Mouse (Mus musculus) G1E (cell line): ENCODE measurements around the gene Chic2. TPM values are rescaled to one million over a fixed set of nuclear protein-coding genes. Genes with fewer than 3 reads are reported as not detected.
A peak's percentile ranks its signal among the peaks of the same experiment; 100 is the strongest.

Experiments
- ATAC-seq: 2 replicates; pipeline ENCODE4 v1.8.0; 2016; ENCODE audit warnings: mild to moderate bottlenecking; ENCODE audit not compliant: insufficient number of reproducible peaks, poor library complexity, low FRiP score, severe bottlenecking; ENCODE audit errors: extremely low read depth
- DNase-seq: peaks from one replicate; pipeline ENCODE4 v3.0.0; 2012; ENCODE audit warnings: low spot score
- H3K27me3 ChIP-seq: 2 replicates; pipeline ENCODE4 v1.6.1; 2012; ENCODE audit warnings: mild to moderate bottlenecking, low read length, inconsistent platforms; ENCODE audit not compliant: insufficient read depth
- H3K36me3 ChIP-seq: replicated peaks from 2 replicates; pipeline ENCODE3; 2012; ENCODE audit warnings: mild to moderate bottlenecking, inconsistent platforms
- H3K4me1 ChIP-seq: 2 replicates; pipeline ENCODE4 v1.6.1; 2012; ENCODE audit warnings: low read depth, low read length, inconsistent platforms, mixed read lengths; ENCODE audit not compliant: insufficient read depth
- H3K4me3 ChIP-seq: 2 replicates; pipeline ENCODE4 v1.5.1; 2012; ENCODE audit warnings: low read depth, mild to moderate bottlenecking, inconsistent platforms, low read length, moderate library complexity, mixed read lengths
- H3K9me3 ChIP-seq: replicated peaks from 2 replicates; pipeline ENCODE4 v1.6.1; 2012; ENCODE audit warnings: inconsistent platforms
- CTCF ChIP-seq: IDR thresholded peaks from 2 replicates; pipeline ENCODE4 v1.5.1; 2012; ENCODE audit warnings: low read depth, low read length, inconsistent platforms, mixed read lengths
- GATA1 ChIP-seq: IDR thresholded peaks from 2 replicates; pipeline ENCODE4 v1.6.1; 2012; ENCODE audit warnings: borderline replicate concordance, low read length, inconsistent platforms, mixed read lengths
- GATA2 ChIP-seq: IDR thresholded peaks from 2 replicates; pipeline ENCODE4 v1.6.1; 2012; ENCODE audit warnings: low read depth, low read length, inconsistent platforms, borderline replicate concordance
- POLR2AphosphoS5 ChIP-seq: IDR thresholded peaks from 2 replicates; pipeline ENCODE4 v1.6.1; 2012; ENCODE audit warnings: low read depth, low read length, inconsistent platforms; ENCODE audit not compliant: insufficient replicate concordance
- TAL1 ChIP-seq: conservative IDR thresholded peaks from 2 replicates; pipeline ENCODE4 v1.6.1; 2012; ENCODE audit warnings: low read depth, low read length, inconsistent platforms, mixed read lengths
- polyA plus RNA-seq: library from polyadenylated mRNA; stranded (reverse); fragments of >175 nt; gene quantifications from 2 replicates; pipeline ENCODE4 v1.2.3, GENCODE M21; 2012
- total RNA-seq, 2 experiments: library from RNA; stranded (forward) in 1 of 2; stranded (reverse) in 1 of 2; fragments of 200-1000 nt in 1 of 2; fragments of >200 nt in 1 of 2; fragmentation: Nextera tagmentation in 1 of 2; gene quantifications; 2 replicates each; pipeline ENCODE4 v1.2.3; 2014 to 2017

Chic2 gene
- total and polyA plus RNA-seq, 3 experiments = 32.0 to 69.3 (median 57.4) TPM

GRCm38 (mm10) chr5:75046681-75047321, 2.2 kb upstream of the Chic2 start:
- Histone ChIP-seq H3K4me1 (peaks cover 17% of the 10 kb centered on the region), H3K9me3 (no peaks in the 10 kb centered on the region), H3K27me3 (peaks cover 25% of the 10 kb centered on the region), H3K4me3 (no peak overlapping the region), H3K36me3 (peaks cover 4% of the 10 kb centered on the region)
- TF ChIP-seq GATA2 = no peak
- no peak for TF ChIP-seq GATA1
- no peak for TF ChIP-seq CTCF
- no peak for TF ChIP-seq TAL1
- no peak for TF ChIP-seq POLR2AphosphoS5
- no peak for DNase-seq
- no peak for ATAC-seq

GRCm38 (mm10) chr5:75045371-75045770, 797 bp upstream of the Chic2 start:
- H3K4me3 ChIP-seq = no peak overlapping the region
- TF ChIP-seq POLR2AphosphoS5 (no peak), GATA1 (no peak), TAL1 (no peak), CTCF (no peak), GATA2 (no peak)
- no peak for ATAC-seq
- peaks cover 20% of the 10 kb centered on the region for H3K27me3 ChIP-seq
- H3K36me3 ChIP-seq = peaks cover 11% of the 10 kb centered on the region
- H3K4me1 ChIP-seq = peaks cover 20% of the 10 kb centered on the region
- DNase-seq = no peak
- no peaks in the 10 kb centered on the region for H3K9me3 ChIP-seq

GRCm38 (mm10) chr5:75043621-75044301, 813 bp downstream of the Chic2 start:
- peaks cover 15% of the 10 kb centered on the region for H3K27me3 ChIP-seq
- peak overlapping the region; percentile 96 for H3K4me3 ChIP-seq
- DNase-seq (peak; percentile 16), ATAC-seq (no peak)
- H3K9me3 ChIP-seq = no peaks in the 10 kb centered on the region
- peaks cover 21% of the 10 kb centered on the region for H3K36me3 ChIP-seq
- peaks cover 20% of the 10 kb centered on the region for H3K4me1 ChIP-seq
- TF ChIP-seq POLR2AphosphoS5 (no peak), CTCF (no peak), TAL1 (no peak), GATA2 (no peak), GATA1 (no peak)

GRCm38 (mm10) chr5:75043011-75043445, 1.5 kb downstream of the Chic2 start:
- no peak for DNase-seq
- no peak for TF ChIP-seq TAL1
- no peak for TF ChIP-seq POLR2AphosphoS5
- no peak for TF ChIP-seq CTCF
- TF ChIP-seq GATA1 = no peak
- no peak for TF ChIP-seq GATA2
- ATAC-seq = peak; percentile 48; the same call in 1 of the 2 replicates

GRCm38 (mm10) chr5:75039307-75039706, 5.3 kb downstream of the Chic2 start:
- no peaks in the 10 kb centered on the region for H3K27me3 ChIP-seq
- H3K4me3 ChIP-seq = no peak overlapping the region
- ATAC-seq (no peak), DNase-seq (no peak)
- TF ChIP-seq TAL1 (no peak), GATA1 (no peak), POLR2AphosphoS5 (no peak)
- no peaks in the 10 kb centered on the region for H3K9me3 ChIP-seq
- peaks cover 14% of the 10 kb centered on the region for H3K4me1 ChIP-seq
- peaks cover 35% of the 10 kb centered on the region for H3K36me3 ChIP-seq

More at GRCm38 (mm10) chr5:75043011-75043445, 1.5 kb downstream of the Chic2 start:
- H3K27me3 ChIP-seq = peaks cover 8% of the 10 kb centered on the region
- H3K9me3 ChIP-seq = no peaks in the 10 kb centered on the region
- H3K36me3 ChIP-seq = peaks cover 26% of the 10 kb centered on the region
- peak overlapping the region; percentile 96 for H3K4me3 ChIP-seq
- peaks cover 20% of the 10 kb centered on the region for H3K4me1 ChIP-seq

GRCm38 (mm10) chr5:75035475-75035874, 9.1 kb downstream of the Chic2 start:
- ATAC-seq = no peak
- H3K9me3 ChIP-seq = no peaks in the 10 kb centered on the region
- TF ChIP-seq CTCF = no peak
- no peak for TF ChIP-seq TAL1
- TF ChIP-seq POLR2AphosphoS5 = no peak
- TF ChIP-seq GATA1 = no peak
- TF ChIP-seq GATA2 = no peak

More at GRCm38 (mm10) chr5:75035475-75035874, 9.1 kb downstream of the Chic2 start:
- no peaks in the 10 kb centered on the region; the same call in 1 of the 2 replicates for H3K4me1 ChIP-seq
- H3K4me3 ChIP-seq = no peak overlapping the region
- DNase-seq = no peak
- peaks cover 47% of the 10 kb centered on the region for H3K36me3 ChIP-seq
- no peaks in the 10 kb centered on the region for H3K27me3 ChIP-seq
